Mouse (Mus musculus) inflammation-experienced regulatory T-cells, adult 6 months (primary cell): ENCODE results near the gene Tmc1. TPM values are rescaled to one million over a fixed set of nuclear protein-coding genes. Genes with fewer than 3 reads are reported as not detected.

Experiments
- ATAC-seq: one replicate; pipeline ENCODE4 v1.8.0; 2017
- polyA plus RNA-seq, 3 experiments: library from polyadenylated mRNA; unstranded; fragments of 100-300 nt; shearing (Covaris generic); gene quantifications; one replicate each; pipeline ENCODE4 v1.2.1; 2017

Tmc1 gene
- polyA plus RNA-seq, 3 experiments from 2014 or later: 0.16 TPM; not detected in 2

- no peak for ATAC-seq
Measured at GRCm38 (mm10) chr19:20797558-20798101, 156.4 kb downstream of the Tmc1 start.

DNA sequence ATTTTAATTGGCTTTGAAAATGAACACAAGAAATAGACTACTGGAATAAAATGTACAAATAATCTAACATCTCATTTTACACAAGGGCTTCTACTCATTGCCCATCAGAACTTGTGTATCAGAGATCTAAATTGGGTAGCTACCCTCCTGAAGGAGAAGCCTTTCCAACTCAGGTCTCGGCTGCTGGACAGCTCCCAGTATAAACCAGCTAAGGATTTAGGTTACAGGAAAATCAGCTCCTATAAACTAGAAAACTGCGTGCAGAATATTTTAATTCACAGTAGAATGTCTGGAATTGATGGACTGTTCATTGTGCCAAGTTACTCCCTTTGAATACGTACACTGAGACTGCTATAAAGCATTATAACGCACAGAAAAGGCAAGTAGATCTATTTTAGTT lies 158.0 kb downstream of the Tmc1 start:
- no peak for ATAC-seq

- ATAC-seq: no peak
Measured at GRCm38 (mm10) chr19:20794999-20795398, 159.0 kb downstream of the Tmc1 start.

- no peak for ATAC-seq
Measured at GRCm38 (mm10) chr19:20792811-20793210, 161.2 kb downstream of the Tmc1 start.

GRCm38 (mm10) chr19:20787289-20787688 lies 166.7 kb downstream of the Tmc1 start:
- no peak for ATAC-seq

- no peak for ATAC-seq
Measured at GRCm38 (mm10) chr19:20775681-20776080, 178.3 kb downstream of the Tmc1 start.

DNA sequence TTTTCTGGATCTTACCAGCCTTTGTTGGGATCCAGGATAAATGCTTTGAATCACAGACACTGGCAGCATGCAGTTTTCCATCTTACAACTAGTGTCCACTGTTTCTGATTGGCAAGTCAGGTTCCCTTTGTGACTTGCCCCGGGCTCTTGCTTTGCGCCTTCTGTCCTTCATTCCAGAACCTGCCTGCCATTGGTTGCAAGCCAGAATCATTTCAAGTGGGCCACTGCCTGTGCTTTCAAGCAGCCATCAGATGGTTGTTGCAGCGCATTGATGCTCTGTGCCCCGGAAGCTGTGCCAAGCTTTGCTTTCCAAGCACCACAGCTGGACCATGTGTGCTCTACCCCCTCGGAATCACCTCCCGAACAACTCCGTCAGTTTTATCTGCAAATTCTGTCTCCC lies 180.1 kb downstream of the Tmc1 start:
- ATAC-seq: no peak

DNA sequence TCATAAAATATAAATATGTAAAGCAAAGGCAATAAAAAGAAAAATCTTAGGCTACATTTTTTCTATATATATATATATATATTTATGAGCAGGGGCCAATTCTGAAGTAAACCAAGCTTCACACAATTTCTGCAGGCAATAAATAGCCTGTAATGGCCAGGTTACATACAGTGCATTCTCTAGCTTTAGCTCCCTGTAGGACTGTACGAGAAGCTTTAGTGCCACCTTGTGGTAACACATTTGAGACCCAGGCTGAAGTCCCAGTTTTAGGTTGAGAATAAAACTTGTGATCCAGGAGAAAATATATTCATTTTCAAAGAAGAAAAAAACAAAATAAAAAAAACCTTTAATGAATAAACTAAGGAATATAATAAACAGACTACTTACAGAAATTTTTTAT lies 189.8 kb downstream of the Tmc1 start:
- ATAC-seq: no peak

GRCm38 (mm10) chr19:20761675-20762426 lies 192.2 kb downstream of the Tmc1 start:
- no peak for ATAC-seq

- ATAC-seq: no peak
Measured at GRCm38 (mm10) chr19:20761119-20761518, 192.9 kb downstream of the Tmc1 start.

DNA sequence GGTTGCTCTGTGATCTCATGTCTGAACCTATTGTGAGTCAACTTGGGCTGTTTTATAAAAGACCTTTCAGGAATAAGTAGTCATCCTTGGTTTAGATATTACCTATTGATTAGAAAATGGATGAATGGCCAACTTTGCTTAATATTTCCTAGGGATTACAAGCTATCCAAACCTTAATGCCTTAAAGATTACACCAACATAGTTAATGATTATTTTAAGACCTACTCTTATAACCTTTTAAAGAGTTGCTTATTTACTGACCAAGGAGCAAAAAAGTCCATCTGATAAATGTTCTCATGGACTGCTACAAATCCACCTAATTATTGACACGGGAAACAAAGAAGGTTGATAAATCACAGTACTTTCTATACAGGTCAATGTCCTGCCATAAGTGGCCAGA lies 209.4 kb downstream of the Tmc1 start:
- no peak for ATAC-seq

Other genes starting within 250 kb of the Tmc1 start
- gene Aldh1a7, start 226.6 kb downstream of the Tmc1 start, polyA plus RNA-seq: not detected